ENCODE assay signal across 8 mouse cellular contexts in the genomic region with DNA sequence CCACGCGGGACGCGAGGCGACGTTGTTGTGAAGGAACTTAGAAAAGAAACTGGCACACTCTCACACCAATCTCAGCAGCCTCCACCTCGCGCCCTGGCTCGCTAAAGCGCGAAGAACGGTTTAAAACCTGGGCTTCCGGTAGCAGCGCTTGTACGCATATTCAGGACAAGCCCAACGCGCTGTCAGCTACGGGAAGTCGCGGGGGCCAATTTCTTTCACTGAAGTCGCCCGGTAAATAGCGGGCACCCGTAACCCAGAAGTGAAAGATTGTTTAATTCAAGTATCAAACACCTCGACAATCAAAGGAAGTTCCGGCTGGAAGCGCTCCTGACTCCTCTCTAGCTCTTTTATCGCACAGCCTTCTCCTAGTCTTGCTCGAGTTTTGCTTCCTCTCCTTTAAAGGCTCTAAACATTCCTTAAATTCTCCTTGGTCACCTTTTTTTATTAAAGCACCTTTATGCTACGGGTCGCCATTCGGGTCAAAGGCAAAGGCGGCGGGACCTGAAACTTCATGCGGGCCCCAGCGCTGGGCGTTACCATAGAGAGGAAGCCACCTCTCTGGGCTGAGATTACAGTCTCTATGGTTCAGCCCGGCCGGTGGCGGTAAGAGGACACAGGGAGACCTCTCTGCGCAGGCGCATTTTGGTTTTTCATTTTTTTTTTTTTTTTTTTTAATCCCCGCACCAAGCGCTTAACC. TPM values are rescaled to one million over a fixed set of nuclear protein-coding genes. Genes with fewer than 3 reads are reported as not detected.
DNase-seq lines count a peak whose midpoint lies in the region; ATAC-seq lines count a peak whose summit lies in the region.

A gene (plus strand): TSS at position 302 of the 697 bp plus-strand sequence.

- peak within 1 kb of the TSS; percentile 85 for H3K27ac ChIP-seq in intestine, embryonic 14.5 days (ENCODE audit: low read depth)

- under 1% methylated on average over 43 of the region's 44 CpGs for WGBS in intestine, embryonic 14.5 days

- peak within 1 kb of the TSS; percentile 71 for H3K9ac ChIP-seq in intestine, embryonic 14.5 days (ENCODE audit: low read length)

- H3K4me2 ChIP-seq in intestine, embryonic 14.5 days (ENCODE audit: low read length) = peak within 1 kb of the TSS; percentile 87

- 0 out of 2 replicates have a peak, but pooled peaks cover 3% of the 10 kb centered on the region for H3K36me3 ChIP-seq in intestine, embryonic 14.5 days (ENCODE audit: control insufficient read depth, insufficient read depth, low read length)

- ATAC-seq in intestine, embryonic 14.5 days (replicated peaks; ENCODE audit: low FRiP score, low TSS enrichment, low read depth) = peak; percentile 99

- no peaks in the 10 kb centered on the region for H3K9me3 ChIP-seq in intestine, embryonic 14.5 days (ENCODE audit: control insufficient read depth, low read length)

- peaks cover 13% of the 10 kb centered on the region for H3K4me1 ChIP-seq in intestine, embryonic 14.5 days (replicated peaks; ENCODE audit: control insufficient read depth, insufficient read depth, low read length)

- intact Hi-C loops in left cerebral cortex, postnatal 14 days (cut with DNase I) = loop anchor here (2.0 to 5.0 kb wide), 4 partner anchors 67 to 93 kb away; a partner anchor contains a TSS

- DNase-seq in adrenal gland, adult 18-20 months (ENCODE audit: low spot score in 2 of 2) = peak; percentile 90 to 93
- peak; percentile 95 for DNase-seq in embryo, embryonic 11 days
- peak; percentile 94 for DNase-seq in gastrocnemius, postnatal 25 days
- peak; percentile 96 for DNase-seq in intestine, embryonic 14.5 days (ENCODE audit: low spot score)
- DNase-seq in left cerebral cortex, postnatal 14 days (ENCODE audit: low spot score in 2 of 2) = peak; percentile 95 to 97
- peak; percentile 97 for DNase-seq in mesoderm, embryonic 11.5 days (ENCODE audit: low read depth, low spot score)
- peak; percentile 92 to 94 for DNase-seq in right cerebral cortex, postnatal 36 days (ENCODE audit: low spot score in 2 of 2)
- peak; percentile 96 for DNase-seq in yolk sac, embryonic 10.5 days (ENCODE audit: low spot score)

- no peaks in the 10 kb centered on the region for H3K27me3 ChIP-seq in intestine, embryonic 14.5 days (replicated peaks; ENCODE audit: control insufficient read depth, insufficient read depth, low read length)

- peak within 1 kb of the TSS; percentile 72 for H3K4me3 ChIP-seq in intestine, embryonic 14.5 days (ENCODE audit: low read depth, low read length)

RNA-seq across cellular contexts. Expression of the gene that starts here (rescaled TPM):
- 10 to 100 TPM; 35.9 to 36.6 TPM for total RNA-seq in adrenal gland, adult 18-20 months (2021)
- total RNA-seq in gastrocnemius, postnatal 25 days (2021) = 10 to 100 TPM; 42.9 to 45.4 TPM
- polyA plus RNA-seq in intestine, embryonic 14.5 days (2014; fragmentation: Nextera tagmentation; extraction: Ambion mirVana) = 51.6 and 55.6 TPM in 2 replicates
- total RNA-seq in left cerebral cortex, postnatal 14 days (2021) = 100 to 1,000 TPM; 119 to 135 TPM

Comparison
In these comparisons a context has a peak if more than half of its experiments do, and no peak if none do; other contexts are left out.
1. Peak in every context shown above with its lines: DNase-seq, ATAC-seq, H3K4me3 ChIP-seq and H3K27ac ChIP-seq.